Mouse (Mus musculus) MEL (cell line): ENCODE measurements around the gene Tmem88. TPM values are rescaled to one million over a fixed set of nuclear protein-coding genes. Genes with fewer than 3 reads are reported as not detected.

ENCODE experiments used
- DNase-seq: peaks from one replicate; pipeline ENCODE4 v3.0.0; 2011; ENCODE audit warnings: low read depth, low spot score
- H3K27ac ChIP-seq: 2 replicates; pipeline ENCODE4 v1.5.1; 2012; ENCODE audit warnings: low read depth, mild to moderate bottlenecking, control low read depth, low read length, moderate library complexity; ENCODE audit not compliant: control insufficient read depth
- H3K27me3 ChIP-seq, 2 experiments: fragments of 150-350 bp in 1 of 2; sonication (generic) in 1 of 2; 2 replicates each; pipeline ENCODE4 v1.6.1; 2012; ENCODE audit warnings: low read length in 2 of 2, mild to moderate bottlenecking in 2 of 2, improper control_type of control experiment in 1 of 2, moderate library complexity in 1 of 2; ENCODE audit not compliant: insufficient read depth in 2 of 2, control insufficient read depth in 1 of 2
- H3K36me3 ChIP-seq, 2 experiments: 2 replicates each; pipeline ENCODE4 v1.6.1; 2012 to 2014; ENCODE audit warnings: low read length in 2 of 2, improper control_type of control experiment in 1 of 2, inconsistent platforms in 1 of 2, mild to moderate bottlenecking in 1 of 2; ENCODE audit not compliant: insufficient read depth in 2 of 2, control insufficient read depth in 1 of 2
- H3K4me1 ChIP-seq, 2 experiments: fragments of 150-350 bp in 1 of 2; sonication (generic) in 1 of 2; 2 replicates each; pipeline ENCODE4 v1.6.1; 2012; ENCODE audit warnings: low read length in 2 of 2, improper control_type of control experiment in 1 of 2, mild to moderate bottlenecking in 1 of 2; ENCODE audit not compliant: insufficient read depth in 2 of 2, control insufficient read depth in 1 of 2
- H3K4me3 ChIP-seq, 2 experiments: fragments of 150-350 bp in 1 of 2; sonication (generic) in 1 of 2; 2 replicates each; pipeline ENCODE4 v1.5.1; 2012; ENCODE audit warnings: low read depth in 2 of 2, low read length in 2 of 2, mild to moderate bottlenecking in 2 of 2, moderate library complexity in 2 of 2, control low read depth in 1 of 2, improper control_type of control experiment in 1 of 2; ENCODE audit not compliant: control insufficient read depth in 1 of 2, insufficient read depth in 1 of 2
- H3K79me2 ChIP-seq: 2 replicates; pipeline ENCODE4 v1.6.1; 2012; ENCODE audit warnings: mild to moderate bottlenecking, low read length, moderate library complexity; ENCODE audit not compliant: control insufficient read depth, poor library complexity, insufficient read depth
- H3K9ac ChIP-seq: 2 replicates; pipeline ENCODE4 v1.6.1; 2012; ENCODE audit warnings: low read depth, mild to moderate bottlenecking, control low read depth, low read length, moderate library complexity; ENCODE audit not compliant: control insufficient read depth, poor library complexity, severe bottlenecking
- H3K9me3 ChIP-seq: fragments of 150-350 bp; sonication (generic); replicated peaks from 2 replicates; pipeline ENCODE4 v1.6.1; 2012; ENCODE audit warnings: mild to moderate bottlenecking, low read length, improper control_type of control experiment, moderate library complexity; ENCODE audit not compliant: insufficient read depth
- BHLHE40 ChIP-seq: IDR thresholded peaks from 2 replicates; pipeline ENCODE4 v1.6.1; 2012; ENCODE audit warnings: low read depth, mild to moderate bottlenecking, inconsistent platforms, low read length, improper control_type of control experiment, borderline replicate concordance
- E2F4 ChIP-seq: IDR thresholded peaks from 2 replicates; pipeline ENCODE4 v1.6.1; 2011; ENCODE audit warnings: low read depth, low read length, improper control_type of control experiment, borderline replicate concordance
- ELF1 ChIP-seq: IDR thresholded peaks from 2 replicates; pipeline ENCODE4 v1.6.1; 2014; ENCODE audit warnings: low read depth, mild to moderate bottlenecking, inconsistent platforms, low read length, improper control_type of control experiment, moderate library complexity
- ETS1 ChIP-seq: IDR thresholded peaks from 2 replicates; pipeline ENCODE4 v1.6.1; 2012; ENCODE audit warnings: low read depth, mild to moderate bottlenecking, inconsistent platforms, low read length, improper control_type of control experiment, moderate library complexity
- HCFC1 ChIP-seq: IDR thresholded peaks from 2 replicates; pipeline ENCODE4 v1.6.1; 2012; ENCODE audit warnings: low read depth, mild to moderate bottlenecking, inconsistent platforms, low read length, improper control_type of control experiment, moderate library complexity
- MAFK ChIP-seq: IDR thresholded peaks from 2 replicates; pipeline ENCODE4 v1.6.1; 2011; ENCODE audit warnings: low read depth, mild to moderate bottlenecking, low read length, improper control_type of control experiment, borderline replicate concordance
- MAZ ChIP-seq: IDR thresholded peaks from 2 replicates; pipeline ENCODE4 v1.6.1; 2012; ENCODE audit warnings: low read depth, mild to moderate bottlenecking, inconsistent platforms, low read length, improper control_type of control experiment
- MEF2A ChIP-seq: IDR thresholded peaks from 2 replicates; pipeline ENCODE4 v1.6.1; 2014; ENCODE audit warnings: low read depth, mild to moderate bottlenecking, inconsistent platforms, low read length, improper control_type of control experiment; ENCODE audit not compliant: poor library complexity, insufficient replicate concordance, severe bottlenecking; ENCODE audit errors: extremely low read depth
- MXI1 ChIP-seq: IDR thresholded peaks from 2 replicates; pipeline ENCODE4 v1.6.1; 2011; ENCODE audit warnings: mild to moderate bottlenecking, low read depth, low read length, improper control_type of control experiment
- MYB ChIP-seq: IDR thresholded peaks from 2 replicates; pipeline ENCODE4 v1.6.1; 2011; ENCODE audit warnings: mild to moderate bottlenecking, low read depth, low read length, improper control_type of control experiment
- NELFE ChIP-seq: IDR thresholded peaks from 2 replicates; pipeline ENCODE4 v1.6.1; 2011; ENCODE audit warnings: low read depth, low read length, improper control_type of control experiment
- POLR2A ChIP-seq, 2 experiments: IDR thresholded peaks; 2 replicates each; pipeline ENCODE4 v1.6.1; 2011 to 2012; ENCODE audit warnings: low read length in 2 of 2, mild to moderate bottlenecking in 2 of 2, control low read depth in 1 of 2, improper control_type of control experiment in 1 of 2, low read depth in 1 of 2, moderate library complexity in 1 of 2; ENCODE audit not compliant: control insufficient read depth in 1 of 2, insufficient read depth in 1 of 2, poor library complexity in 1 of 2
- RCOR1 ChIP-seq: IDR thresholded peaks from 2 replicates; pipeline ENCODE4 v1.6.1; 2012; ENCODE audit warnings: low read depth, mild to moderate bottlenecking, inconsistent platforms, low read length, improper control_type of control experiment
- SIN3A ChIP-seq: IDR thresholded peaks from 2 replicates; pipeline ENCODE4 v1.6.1; 2012; ENCODE audit warnings: low read length, improper control_type of control experiment, inconsistent platforms
- TBP ChIP-seq: IDR thresholded peaks from 2 replicates; pipeline ENCODE4 v1.8.0; 2011; ENCODE audit warnings: low read depth, low read length, improper control_type of control experiment
- ZMIZ1 ChIP-seq: IDR thresholded peaks from 2 replicates; pipeline ENCODE4 v1.6.1; 2012; ENCODE audit warnings: low read depth, mild to moderate bottlenecking, inconsistent platforms, low read length, improper control_type of control experiment, moderate library complexity
- ZNF384 ChIP-seq: IDR thresholded peaks from 2 replicates; pipeline ENCODE4 v1.6.1; 2012; ENCODE audit warnings: low read depth, mild to moderate bottlenecking, inconsistent platforms, low read length, improper control_type of control experiment
- polyA plus RNA-seq, 2 experiments: library from polyadenylated mRNA; stranded (reverse) in 1 of 2; unstranded in 1 of 2; fragments of >175 nt in 1 of 2; fragments of >200 nt in 1 of 2; gene quantifications; 2 replicates each; pipeline versions ENCODE4 v1.2.1 to v1.2.4; 2012; ENCODE audit warnings: low replicate concordance in 2 of 2, low read depth in 1 of 2; ENCODE audit not compliant: insufficient read length in 2 of 2, insufficient read depth in 1 of 2, missing spikeins in 1 of 2
- total RNA-seq: library from RNA; depleted of rRNA; stranded (reverse); fragments of 300-350 nt; gene quantifications from 2 replicates; pipeline ENCODE4 v1.2.3, GENCODE M21; 2012

Tmem88 gene
- total and polyA plus RNA-seq, 3 experiments = 0.39 to 0.45 TPM; not detected in 1

DNA sequence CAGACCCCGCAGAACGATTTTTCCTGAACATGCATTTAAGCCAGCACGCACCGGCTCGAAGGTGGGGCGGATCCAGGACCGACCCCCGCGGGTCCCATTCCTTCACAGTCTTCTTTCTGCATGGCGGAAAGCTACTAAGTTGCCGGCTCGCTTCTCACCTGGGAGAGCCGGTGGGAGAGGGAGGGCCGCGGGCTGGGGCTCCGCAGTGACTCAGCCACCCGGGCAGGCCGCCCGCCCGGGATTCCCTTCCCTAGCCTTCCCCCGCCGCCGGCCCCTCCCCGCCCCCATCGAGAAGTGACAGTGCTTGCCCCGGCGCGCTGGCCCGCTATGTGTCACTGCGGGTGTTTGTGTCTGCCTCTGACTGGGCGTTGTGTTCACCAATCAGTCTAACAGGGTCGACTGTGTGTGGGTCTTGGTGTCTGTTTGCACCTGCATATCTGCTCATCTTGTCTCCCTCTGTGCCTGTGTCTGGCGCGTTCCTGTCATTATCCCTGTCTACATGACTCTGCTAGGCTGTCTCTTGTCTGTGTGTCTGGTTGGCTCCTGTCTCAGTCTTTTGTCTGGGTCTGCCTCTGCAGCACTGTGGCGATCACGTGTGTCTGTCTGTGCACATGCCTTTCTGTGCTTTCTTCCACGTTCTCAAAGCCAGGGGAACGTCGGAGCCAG, 13.6 kb upstream of the Tmem88 start (continued):
- no peak for TF ChIP-seq ELF1
- no peak for TF ChIP-seq MYB

DNA sequence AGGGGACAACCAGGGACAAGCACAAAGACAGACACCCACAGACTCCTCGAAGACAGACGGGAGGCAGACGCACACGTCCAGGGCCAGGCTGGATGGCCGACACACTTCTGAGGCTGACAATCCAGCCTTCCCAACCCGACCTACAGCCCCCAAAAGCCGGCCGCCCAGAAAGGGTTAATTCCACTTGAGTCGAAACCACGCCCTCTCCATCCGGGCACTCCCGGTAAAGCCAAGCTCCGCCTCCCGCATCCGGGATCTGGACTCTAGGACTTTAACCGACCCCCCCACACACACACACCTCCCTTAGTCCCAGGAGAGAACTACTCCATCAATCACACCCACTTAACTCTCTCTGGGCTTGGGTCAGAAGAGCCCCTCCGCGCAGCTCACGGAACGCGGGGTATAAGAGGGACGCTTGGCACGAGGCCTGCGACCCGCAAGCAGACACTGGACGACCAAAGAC, 13.1 kb upstream of the Tmem88 start:
- peak overlapping the region; percentile 62 to 79 for H3K4me3 ChIP-seq
- no peaks in the 10 kb centered on the region for H3K27me3 ChIP-seq
- H3K4me1 ChIP-seq = peaks cover 17 to 38% of the 10 kb centered on the region in 2 experiments
- peak overlapping the region; percentile 91 for H3K27ac ChIP-seq
- peaks cover 68% of the 10 kb centered on the region for H3K79me2 ChIP-seq
- peak overlapping the region; percentile 87 for H3K9ac ChIP-seq
- no peak for TF ChIP-seq MAFK
- TF ChIP-seq TBP = peak; percentile 91
- TF ChIP-seq BHLHE40 = no peak
- TF ChIP-seq ZMIZ1 = peak; percentile 53; the same call in 1 of the 2 replicates
- TF ChIP-seq RCOR1 = no peak
- TF ChIP-seq ELF1 = peak; percentile 48
- TF ChIP-seq ETS1 = peak; percentile 60; the same call in 1 of the 2 replicates
- no peak for TF ChIP-seq ZNF384
- TF ChIP-seq NELFE = peak; percentile 70
- TF ChIP-seq HCFC1 = peak; percentile 80
- TF ChIP-seq MXI1 = peak; percentile 23
- peak; percentile 95 for TF ChIP-seq MAZ
- TF ChIP-seq SIN3A = peak; percentile 92
- peak; percentile 63 to 79; a peak in 3 of 4 replicates for TF ChIP-seq POLR2A (IDR thresholded peaks at IDR 0.05; ENCODE audit: control insufficient read depth in 1 of 2, insufficient read depth in 1 of 2, low read depth in 1 of 2, low read length in 2 of 2, poor library complexity in 1 of 2)
- no peak for TF ChIP-seq E2F4
- TF ChIP-seq MEF2A = no peak
- H3K36me3 ChIP-seq = peaks cover 0 to 29% of the 10 kb centered on the region in 2 experiments; a peak in 3 of 4 replicates
- peak; percentile 99 for DNase-seq
- no peaks in the 10 kb centered on the region for H3K9me3 ChIP-seq
